ENCODE assay signal across 12 mouse cellular contexts in the genomic region with DNA sequence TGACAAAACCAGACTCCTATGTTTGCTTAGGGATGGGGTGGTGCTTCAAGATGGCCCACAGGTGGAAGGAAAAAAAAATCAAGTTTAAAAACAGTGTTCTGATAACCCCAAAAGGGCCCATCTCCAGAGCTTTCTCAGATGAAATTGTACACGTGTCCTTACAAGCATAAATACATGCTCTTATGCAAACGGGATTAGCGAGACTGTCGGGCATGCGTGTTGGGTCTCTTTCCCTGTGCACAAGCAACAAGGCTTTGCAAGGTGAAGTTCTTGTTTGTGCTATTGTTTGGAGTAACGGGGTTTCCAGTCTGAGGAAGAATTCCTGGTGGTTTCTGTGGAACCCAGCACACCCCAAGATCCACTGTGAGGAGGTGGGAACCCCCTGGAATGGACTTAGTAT. TPM values are rescaled to one million over a fixed set of nuclear protein-coding genes. Genes with fewer than 3 reads are reported as not detected.
DNase-seq lines count a peak whose midpoint lies in the region; TF ChIP-seq lines count a peak whose summit lies in the region.
"Had no signal": no experiment of that assay in that cellular context is flagged by ENCODE, and none has a peak within 500 bp of the region (broad histone marks: within the 10 kb centered on the region; RNA-seq: fewer than 3 reads in every experiment).

No protein-coding gene starts in this region.

- intact Hi-C loops in gastrocnemius, adult 2 months (cut with DNase I) = no loop called here

- H3K27ac ChIP-seq in gastrocnemius, adult 2 months = peak overlapping the region; percentile 99
- H3K27ac ChIP-seq: forebrain, embryonic 12.5 days had no signal

- TF ChIP-seq CTCF in gastrocnemius, adult 2 months (IDR thresholded peaks at IDR 0.05) = no peak

- peak overlapping the region; percentile 90 for H3K4me3 ChIP-seq in gastrocnemius, adult 2 months

- peak; percentile 76 for DNase-seq in gastrocnemius, adult 2 months
- DNase-seq in gastrocnemius, postnatal 4 days (ENCODE audit: low spot score in 2 of 2) = no peak
- DNase-seq in layer of hippocampus, adult 18-20 months (ENCODE audit: low spot score in 2 of 2) = peak; percentile 19 to 50
- DNase-seq in layer of hippocampus, postnatal 36 days = no peak
- peak; percentile 28 to 41 for DNase-seq in right cerebral cortex, adult 2 months (ENCODE audit: low spot score in 2 of 2)
- no peak for DNase-seq in right cerebral cortex, postnatal 10 days (ENCODE audit: low spot score in 2 of 2)
- no peak for DNase-seq in natural killer cell, adult 2 months (ENCODE audit: low spot score in 2 of 2)
- no peak for DNase-seq in liver
- DNase-seq: gastrocnemius, postnatal 25 days; kidney, adult 11 months; lung, postnatal 36 days had no signal

RNA-seq across cellular contexts. Expression of a gene that starts 1.6 kb away (rescaled TPM):
- 1,000 to 10,000 TPM; 1,184 to 1,285 TPM for total RNA-seq in gastrocnemius, adult 2 months (2021)
- total RNA-seq in gastrocnemius, postnatal 4 days (2021) = 100 to 1,000 TPM; 536 to 560 TPM
- 100 to 1,000 TPM; 109 to 115 TPM for total RNA-seq in layer of hippocampus, adult 18-20 months (2021)
- 100 to 1,000 TPM; 121 to 127 TPM for total RNA-seq in layer of hippocampus, postnatal 36 days (2021)

RNA-seq across cellular contexts. Expression of a gene that starts 2.6 kb away (rescaled TPM):
- 10 to 100 TPM; 64.8 to 65.9 TPM for total RNA-seq in gastrocnemius, adult 2 months (2021)
- total RNA-seq in gastrocnemius, postnatal 4 days (2021) = 100 to 1,000 TPM; 114 to 123 TPM
- 100 to 1,000 TPM in 1 of 2 experiments, 10 to 100 TPM in 1; 99.8 to 103 TPM for total RNA-seq in layer of hippocampus, adult 18-20 months (2021)
- 100 to 1,000 TPM; 101 to 105 TPM for total RNA-seq in layer of hippocampus, postnatal 36 days (2021)

RNA-seq across cellular contexts. Expression of a gene that starts 25.4 kb away (rescaled TPM):
- 10 to 100 TPM in 1 of 2 experiments, 1 to 10 TPM in 1; 7.0 to 17.2 TPM for total RNA-seq in gastrocnemius, adult 2 months (2021)
- total RNA-seq in gastrocnemius, postnatal 4 days (2021) = 1 to 10 TPM; 9.4 to 9.8 TPM
- total RNA-seq in layer of hippocampus, adult 18-20 months (2021) = 10 to 100 TPM; 10.3 to 10.5 TPM
- total RNA-seq in layer of hippocampus, postnatal 36 days (2021) = 10 to 100 TPM in 1 of 2 experiments, 1 to 10 TPM in 1; 9.9 to 11.0 TPM

Comparison
In these comparisons a context has a peak if more than half of its experiments do, and no peak if none do; other contexts are left out.
1. DNase-seq: peak in gastrocnemius, adult 2 months (single experiment), layer of hippocampus, adult 18-20 months (2 of 2) and right cerebral cortex, adult 2 months (2 of 2); none in gastrocnemius, postnatal 4 days (0 of 2), layer of hippocampus, postnatal 36 days (0 of 2), right cerebral cortex, postnatal 10 days (0 of 2), natural killer cell, adult 2 months (0 of 2) and liver (single experiment).
2. RNA of a gene that starts 1.6 kb away (total RNA-seq): 1,184 to 1,285 TPM in gastrocnemius, adult 2 months and 536 to 560 TPM in gastrocnemius, postnatal 4 days; 121 to 127 TPM in layer of hippocampus, postnatal 36 days and 109 to 115 TPM in layer of hippocampus, adult 18-20 months; every median in the first group is over 4 times any median in the second.